Mouse (Mus musculus) activated CD4-positive, CD25-positive, alpha-beta regulatory T cell, adult 9 weeks (primary cell): Measurements from ENCODE around the gene Ddx39b. TPM values are rescaled to one million over a fixed set of nuclear protein-coding genes. Genes with fewer than 3 reads are reported as not detected.

Experiments used
- polyA plus RNA-seq: library from polyadenylated mRNA; unstranded; fragments of 100-300 nt; shearing (Covaris generic); gene quantifications from one replicate; pipeline ENCODE4 v1.2.1, GENCODE M21; 2017

The Ddx39b gene
- 296 TPM for polyA plus RNA-seq

GRCm38 (mm10) chr17:35241305-35242014 is at the start of gene Ddx39b:
Ddx39b (plus strand) TSS chr17:35241746.

GRCm38 (mm10) chr17:35193881-35194843 is 47.4 kb upstream of the Ddx39b start, which contains the start of gene Ltb:
Ltb (plus strand) TSS chr17:35194439.

GRCm38 (mm10) chr17:35201787-35202186 is 39.8 kb upstream of the Ddx39b start, which contains the start of gene Tnf:
Tnf (minus strand) TSS chr17:35202007.

GRCm38 (mm10) chr17:35204494-35205379 is 36.8 kb upstream of the Ddx39b start, which contains the start of gene Lta:
Lta (minus strand) TSS chr17:35205351.

GRCm38 (mm10) chr17:35220156-35220952 is 21.2 kb upstream of the Ddx39b start, which contains the start of gene Gm16181:
Gm16181 (plus strand) TSS chr17:35220834.

GRCm38 (mm10) chr17:35233114-35233980 is 8.2 kb upstream of the Ddx39b start, which contains the start of gene Atp6v1g2:
Atp6v1g2 (plus strand) TSS chr17:35233660.

GRCm38 (mm10) chr17:35235614-35236389 is 5.7 kb upstream of the Ddx39b start, which contains the start of gene Nfkbil1:
Nfkbil1 (minus strand) TSS chr17:35235792.

GRCm38 (mm10) chr17:35262664-35263522 is 21.3 kb downstream of the Ddx39b start, which contains the start of gene H2-D1:
H2-D1 (plus strand) TSS chr17:35262730.

Other genes with a start within 250 kb of the Ddx39b start
- gene Vars, start 240.8 kb upstream of the Ddx39b start, polyA plus RNA-seq = 187 TPM
- 0.33 TPM for gene Vwa7, start 225.2 kb upstream of the Ddx39b start, polyA plus RNA-seq
- gene Sapcd1, start 213.7 kb upstream of the Ddx39b start, polyA plus RNA-seq = 0.82 TPM
- gene Msh5, start 195.0 kb upstream of the Ddx39b start, polyA plus RNA-seq = 1.5 TPM
- 661 TPM for gene Clic1, start 191.8 kb upstream of the Ddx39b start, polyA plus RNA-seq
- 2.2 TPM for gene Ddah2, start 182.7 kb upstream of the Ddx39b start, polyA plus RNA-seq
- gene Ly6g6c, start 176.4 kb upstream of the Ddx39b start, polyA plus RNA-seq = not detected
- gene Mpig6b, start 175.6 kb upstream of the Ddx39b start, polyA plus RNA-seq = not detected
- not detected for gene Ly6g6e, start 164.8 kb upstream of the Ddx39b start, polyA plus RNA-seq
- not detected for gene Ly6g6d, start 163.7 kb upstream of the Ddx39b start, polyA plus RNA-seq
- gene Ly6g6f, start 156.1 kb upstream of the Ddx39b start, polyA plus RNA-seq = not detected
- 65.7 TPM for gene Abhd16a, start 152.5 kb upstream of the Ddx39b start, polyA plus RNA-seq
- gene Ly6g5c, start 133.5 kb upstream of the Ddx39b start, polyA plus RNA-seq = not detected
- gene Ly6g5b, start 126.3 kb upstream of the Ddx39b start, polyA plus RNA-seq = 3.8 TPM
- 58.5 TPM for gene Gpank1, start 120.3 kb upstream of the Ddx39b start, polyA plus RNA-seq
- gene Csnk2b, start 119.7 kb upstream of the Ddx39b start, polyA plus RNA-seq = 341 TPM
- gene D17H6S53E, start 115.4 kb upstream of the Ddx39b start, polyA plus RNA-seq = 5.3 TPM
- not detected for gene Apom, start 109.7 kb upstream of the Ddx39b start, polyA plus RNA-seq
- gene Bag6, start 106.6 kb upstream of the Ddx39b start, polyA plus RNA-seq = 48.8 TPM
- gene Prrc2a, start 76.8 kb upstream of the Ddx39b start, polyA plus RNA-seq = 28.9 TPM
- gene Aif1, start 65.7 kb upstream of the Ddx39b start, polyA plus RNA-seq = 4.8 TPM
- 9.6 TPM for gene Lst1, start 53.3 kb upstream of the Ddx39b start, polyA plus RNA-seq
- 1,484 TPM for gene Ltb, start 47.3 kb upstream of the Ddx39b start, polyA plus RNA-seq
- 56.7 TPM for gene Tnf, start 39.7 kb upstream of the Ddx39b start, polyA plus RNA-seq
- 152 TPM for gene Lta, start 36.4 kb upstream of the Ddx39b start, polyA plus RNA-seq
- gene Gm16181, start 20.9 kb upstream of the Ddx39b start, polyA plus RNA-seq = 1.6 TPM
- 6.4 TPM for gene Atp6v1g2, start 8.1 kb upstream of the Ddx39b start, polyA plus RNA-seq
- 16.8 TPM for gene Nfkbil1, start 6.0 kb upstream of the Ddx39b start, polyA plus RNA-seq
- gene H2-D1, start 21.0 kb downstream of the Ddx39b start, polyA plus RNA-seq = 6,634 TPM
- gene H2-Q1, start 78.7 kb downstream of the Ddx39b start, polyA plus RNA-seq = 0.20 TPM
- 21.3 TPM for gene H2-Q2, start 100.5 kb downstream of the Ddx39b start, polyA plus RNA-seq
- 49.6 TPM for gene H2-Q4, start 137.9 kb downstream of the Ddx39b start, polyA plus RNA-seq
- gene H2-Q6, start 183.1 kb downstream of the Ddx39b start, polyA plus RNA-seq = 973 TPM
- gene H2-Q7, start 197.4 kb downstream of the Ddx39b start, polyA plus RNA-seq = 2,993 TPM
- 30.2 TPM for gene H2-Q10, start 228.3 kb downstream of the Ddx39b start, polyA plus RNA-seq